Mouse (Mus musculus) activated CD4-positive, CD25-positive, alpha-beta regulatory T cell (primary cell): ENCODE results near the gene Fubp3. TPM values are rescaled to one million over a fixed set of nuclear protein-coding genes. Genes with fewer than 3 reads are reported as not detected.

ENCODE experiments used
- polyA plus RNA-seq, 2 experiments: library from polyadenylated mRNA; unstranded; fragments of 100-300 nt; shearing (Covaris generic); gene quantifications; one replicate each; pipeline ENCODE4 v1.2.1; 2017

Fubp3 gene
- 10 to 100 TPM; 24.0 to 24.3 TPM for polyA plus RNA-seq

GRCm38 (mm10) chr2:31572051-31572914 lies at the start of gene Fubp3:
Gene Fubp3, plus strand, starts transcription at chr2:31572651.

DNA sequence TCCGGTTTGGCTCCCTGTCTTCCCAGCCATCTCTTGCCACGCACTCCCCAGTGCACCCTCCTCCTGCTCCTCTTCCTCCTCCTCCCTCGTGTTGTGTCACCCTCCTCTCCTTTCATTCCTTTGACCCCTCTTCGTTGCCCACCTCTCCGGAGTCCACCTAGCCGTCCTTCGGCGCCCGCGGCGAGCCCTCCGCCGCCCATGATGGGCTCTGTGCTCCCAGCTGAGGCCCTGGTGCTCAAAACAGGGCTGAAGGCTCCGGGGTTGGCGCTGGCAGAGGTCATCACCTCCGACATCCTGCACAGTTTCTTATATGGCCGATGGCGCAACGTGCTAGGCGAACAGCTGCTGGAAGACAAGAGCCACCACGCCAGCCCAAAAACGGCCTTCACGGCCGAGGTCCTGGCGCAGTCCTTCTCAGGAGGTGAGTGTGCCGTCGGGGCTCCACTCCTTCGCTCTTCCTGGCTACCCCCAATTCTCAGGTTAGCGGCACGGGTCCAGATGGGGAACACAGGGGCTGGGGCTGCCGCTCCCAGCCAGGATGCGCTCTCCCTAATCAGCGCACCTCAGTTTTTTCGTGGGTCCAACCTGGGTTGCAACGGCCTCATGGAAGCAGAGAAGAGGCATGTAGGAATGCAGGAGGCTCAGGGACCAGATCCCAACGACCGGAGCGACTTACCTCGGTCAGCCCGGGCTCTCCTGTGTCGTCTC lies 67.6 kb downstream of the Fubp3 start, which contains the start of gene Prdm12:
Prdm12 (plus strand) TSS at position 137 of the 708 bp plus-strand sequence.

Other genes with a start within 250 kb of the Fubp3 start
- 100 to 1,000 TPM in 1 of 2 experiments, 10 to 100 TPM in 1; 73.6 to 220 TPM for gene Ass1, start 102.4 kb upstream of the Fubp3 start, polyA plus RNA-seq
- not detected for gene Prdm12, start 67.4 kb downstream of the Fubp3 start, polyA plus RNA-seq
- 10 to 100 TPM; 24.0 to 42.6 TPM for gene Exosc2, start 98.1 kb downstream of the Fubp3 start, polyA plus RNA-seq
- gene Abl1, start 115.7 kb downstream of the Fubp3 start, polyA plus RNA-seq = 10 to 100 TPM; 15.4 to 16.1 TPM
- gene Qrfp, start 237.9 kb downstream of the Fubp3 start, polyA plus RNA-seq = 1 to 10 TPM in 1 of 2 experiments, under 1 TPM in 1; 0.05 to 2.9 TPM